Mouse (Mus musculus) left cerebral cortex, postnatal 25 days (tissue): ENCODE data around the gene Aqp11. TPM values are rescaled to one million over a fixed set of nuclear protein-coding genes. Genes with fewer than 3 reads are reported as not detected.

Experiments
- DNase-seq, 2 experiments: peaks; one replicate each; pipeline ENCODE4 v3.0.0; 2022; ENCODE audit warnings: low spot score in 2 of 2, mixed read lengths in 1 of 2
- intact Hi-C: fragments of 180-260 bp; cut with DNase I; formaldehyde crosslinking; loops from one replicate; pipeline ENCODE4 v1.15.1; 2025
- total RNA-seq, 2 experiments: library from RNA; stranded (reverse); gene quantifications; 2 replicates each; pipeline ENCODE4 v1.2.3; 2021

Aqp11 gene
- total RNA-seq, 2 experiments from 2014 or later = 22.9 to 27.5 TPM

DNA sequence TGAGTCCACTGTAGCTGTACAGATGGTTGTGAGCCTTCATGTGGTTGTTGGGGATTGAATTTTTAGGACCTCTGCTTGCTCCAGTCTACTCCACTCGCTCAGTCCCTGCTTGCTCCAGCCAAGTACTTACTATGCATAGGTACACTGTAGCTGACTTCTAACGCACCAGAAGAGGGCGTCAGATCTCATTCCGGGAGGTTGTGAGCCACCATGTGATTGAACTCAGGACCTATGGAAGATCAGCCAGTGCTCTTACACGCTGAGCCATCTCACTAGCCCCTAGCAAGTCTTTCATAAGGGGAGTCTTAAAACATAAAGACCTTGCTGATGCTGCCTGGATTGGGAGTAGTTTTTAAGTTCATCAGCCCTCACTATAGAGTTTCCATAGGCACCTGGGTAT, 18.0 kb downstream of the Aqp11 start:
- peak in 1 of 2 experiments; percentile 31 for DNase-seq
- intact Hi-C loops = no loop called here

DNA sequence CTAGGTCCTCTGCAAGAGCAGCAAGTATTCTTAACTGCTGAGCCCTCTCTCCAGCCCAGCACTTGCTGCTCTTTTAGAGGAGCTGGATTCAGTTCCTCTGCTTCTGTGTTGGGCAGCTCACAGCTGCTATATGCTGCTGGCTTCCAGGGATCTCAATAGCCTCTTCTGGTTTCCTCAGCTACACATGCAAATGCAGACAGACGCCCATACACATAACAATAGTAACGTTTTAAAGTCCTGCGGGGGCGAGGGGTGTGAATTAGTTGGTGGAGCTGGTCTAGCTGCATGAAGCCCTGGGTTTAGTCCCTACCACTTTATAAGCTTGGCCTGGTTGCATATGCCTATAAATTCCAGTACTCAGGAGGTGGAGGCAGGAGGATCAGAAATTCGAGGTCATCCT, 19.0 kb downstream of the Aqp11 start:
- intact Hi-C loops = no loop called here
- DNase-seq = peak in 1 of 2 experiments; percentile 84

DNA sequence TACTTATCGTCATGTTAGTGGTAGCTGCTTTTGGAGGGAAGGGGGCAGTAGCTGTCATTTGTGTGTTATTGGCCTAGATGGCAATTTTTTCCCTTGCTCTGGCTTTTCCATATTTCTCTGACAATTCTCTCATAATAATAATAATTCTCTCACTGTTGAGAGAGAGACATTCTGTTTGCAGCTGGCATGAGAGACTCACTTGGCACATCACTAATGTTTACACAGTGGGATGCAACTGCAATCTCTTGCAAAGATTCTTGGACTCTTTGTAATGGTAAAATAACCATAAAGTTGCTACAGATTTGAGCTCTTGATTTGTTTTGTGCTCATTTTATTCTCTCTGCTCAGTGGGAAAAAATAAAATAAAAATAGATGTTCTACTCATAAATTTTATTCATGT, 20.8 kb downstream of the Aqp11 start:
- no peak for DNase-seq
- intact Hi-C loops = no loop called here

DNA sequence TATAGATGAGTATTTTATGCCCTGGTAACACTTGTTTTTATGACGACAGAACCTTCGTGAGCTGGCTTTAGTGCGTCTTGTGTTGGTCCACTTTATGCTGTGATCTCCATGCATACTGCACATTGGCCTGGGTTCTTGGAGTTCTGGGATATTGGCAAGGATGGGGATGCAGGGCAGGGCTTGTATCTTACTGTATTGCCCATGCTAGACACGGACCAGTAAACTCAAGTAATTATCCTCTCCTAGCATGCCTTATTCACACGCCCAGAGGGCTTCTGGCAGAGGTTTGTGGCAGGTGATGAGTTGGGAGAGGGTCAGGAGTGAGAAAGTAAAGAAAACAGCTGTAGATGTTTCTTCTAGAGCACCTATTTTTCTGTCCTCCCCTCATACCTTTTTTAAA, 23.4 kb downstream of the Aqp11 start:
- DNase-seq = no peak
- intact Hi-C loops = no loop called here

DNA sequence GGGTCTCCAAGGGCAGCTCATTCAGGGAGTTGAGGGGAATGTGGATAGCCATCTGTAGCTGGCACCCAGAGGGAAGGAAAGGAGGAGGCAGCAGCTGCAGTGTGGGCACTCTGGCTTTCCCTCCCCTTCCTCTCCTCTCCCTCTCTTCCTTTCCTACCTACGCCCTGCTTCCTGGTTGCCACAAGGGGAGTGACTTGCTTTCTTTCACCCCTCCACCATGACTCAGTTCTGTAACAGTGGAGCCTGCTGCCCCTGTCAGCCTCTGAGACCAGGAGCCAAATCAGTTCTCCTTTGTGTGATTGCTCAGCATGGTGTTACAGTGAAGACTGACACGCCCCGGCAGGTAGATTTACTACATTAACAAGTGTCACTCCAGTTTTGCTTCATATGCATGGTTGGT, 28.9 kb downstream of the Aqp11 start:
- intact Hi-C loops = no loop called here
- DNase-seq = peak in 1 of 2 experiments; percentile 66

DNA sequence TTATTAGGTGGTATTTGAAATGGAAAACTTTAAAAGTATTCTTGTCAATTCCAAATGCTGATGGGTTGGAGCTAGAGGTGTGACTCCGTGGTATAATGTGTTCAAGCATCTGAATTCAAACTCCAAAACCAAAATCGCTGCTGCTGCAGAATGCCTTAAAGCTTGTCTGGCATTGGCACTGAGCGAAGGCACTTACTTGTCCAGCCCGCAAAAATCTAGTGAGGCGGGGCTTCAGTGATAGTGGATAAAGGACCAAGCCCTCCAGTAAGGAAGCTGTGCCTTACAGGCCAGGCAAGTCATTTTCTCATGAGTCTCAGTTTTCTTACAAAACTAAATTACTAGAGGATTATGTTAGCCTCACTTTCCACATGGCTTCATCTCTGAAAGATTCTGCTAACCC, 30.3 kb downstream of the Aqp11 start:
- no peak for DNase-seq
- intact Hi-C loops = no loop called here

DNA sequence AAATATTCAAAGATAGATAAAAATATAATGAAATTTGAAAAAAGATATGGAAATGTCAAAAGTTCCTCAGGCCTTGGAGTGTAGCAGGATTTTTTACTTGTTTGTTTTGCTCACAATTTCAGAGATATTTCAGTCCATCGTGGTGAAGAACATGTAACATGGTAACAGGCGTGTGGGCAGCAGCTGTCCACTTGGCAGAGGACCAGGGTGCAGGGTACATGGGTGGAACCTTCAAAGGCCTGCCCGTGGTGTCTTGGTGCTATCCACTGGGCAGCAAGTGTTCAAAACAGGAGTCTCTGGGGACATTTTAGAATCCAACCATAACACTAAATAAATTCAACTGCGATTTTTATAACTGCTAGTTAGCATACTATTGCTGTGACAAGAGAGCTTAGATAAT, 31.0 kb downstream of the Aqp11 start:
- no peak for DNase-seq
- intact Hi-C loops = no loop called here

DNA sequence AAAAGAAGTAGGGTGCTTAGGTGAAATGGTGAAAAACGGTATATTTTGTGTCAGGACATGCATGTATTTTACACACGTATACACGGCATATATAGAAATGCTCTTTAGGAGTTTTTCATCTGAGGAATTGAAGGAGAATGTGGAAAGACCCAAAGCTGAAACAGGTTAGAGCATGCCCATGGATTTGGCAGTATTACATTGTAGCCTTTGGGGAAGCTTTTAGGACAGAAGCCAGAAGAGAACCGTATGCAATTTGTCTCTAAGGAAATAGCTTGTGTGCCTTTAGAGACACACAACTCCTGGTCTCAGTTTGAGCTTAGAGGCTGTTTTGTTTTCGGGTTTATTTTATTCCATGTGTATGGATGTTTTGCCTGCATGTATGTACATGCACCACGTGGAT, 37.0 kb downstream of the Aqp11 start:
- no peak for DNase-seq
- intact Hi-C loops = no loop called here

DNA sequence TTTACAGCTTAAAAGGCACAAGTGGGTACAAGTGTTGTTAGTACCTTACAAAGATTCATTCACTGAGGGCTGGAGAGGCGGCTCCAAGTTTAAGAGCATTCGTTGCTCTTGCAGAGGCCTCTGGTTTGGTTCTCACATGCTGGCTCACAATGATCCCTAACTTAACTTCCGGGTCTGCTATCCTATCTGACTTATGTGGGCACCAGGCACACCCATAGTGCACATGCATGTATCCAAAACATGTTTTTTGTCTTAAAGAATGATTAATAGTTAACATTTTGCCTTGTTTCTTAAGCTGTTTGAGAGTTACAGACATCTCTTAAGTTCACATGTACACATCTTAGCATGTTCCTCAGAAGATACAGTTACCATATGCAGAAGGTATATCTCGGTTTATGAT, 37.9 kb downstream of the Aqp11 start:
- DNase-seq = no peak
- intact Hi-C loops = no loop called here

DNA sequence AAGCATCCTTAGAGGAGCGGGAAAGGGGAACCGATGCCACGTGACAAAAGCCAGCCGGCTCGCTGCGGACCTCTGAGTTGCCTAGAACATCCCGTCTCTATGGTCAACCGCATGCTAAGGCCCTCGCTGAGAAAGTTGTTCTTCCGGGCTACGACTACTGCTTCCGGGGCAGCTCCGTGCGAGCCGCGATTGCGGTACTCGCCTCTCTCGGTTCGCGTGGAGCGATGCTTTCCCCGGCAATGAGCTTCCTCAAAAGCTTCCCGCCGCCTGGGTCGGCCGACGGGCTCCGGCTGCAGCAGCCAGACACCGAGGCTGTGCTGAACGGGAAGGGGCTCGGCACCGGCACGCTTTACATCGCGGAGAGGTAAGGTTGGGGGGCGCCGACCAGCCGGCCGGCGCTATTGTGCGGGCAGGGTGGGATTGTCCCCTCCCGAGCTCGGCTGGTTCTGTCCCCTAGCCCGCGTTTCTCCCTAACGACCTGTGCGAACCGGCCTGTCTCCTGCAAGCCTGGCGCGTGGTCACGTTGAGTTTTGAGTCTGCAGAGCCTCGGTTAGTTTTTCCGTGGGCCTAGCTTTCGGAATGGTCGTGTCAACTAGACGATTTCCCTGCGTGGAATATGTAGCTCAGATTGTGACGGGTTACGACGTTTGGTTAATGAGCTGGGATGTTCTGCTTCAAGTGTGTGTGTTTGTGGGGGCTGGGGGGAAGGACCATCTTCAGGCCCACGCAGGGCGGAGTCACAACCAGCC, 41.4 kb downstream of the Aqp11 start, which contains the start of gene Clns1a:
TSS of gene Clns1a (plus strand) at position 129 of the 749 bp plus-strand sequence.
- peak; percentile 93 to 97 for DNase-seq
- intact Hi-C loops = loop anchor here (2.0 to 5.0 kb wide), 2 partner anchors 114 to 216 kb away; partner anchors contain the start of gene Ints4

DNA sequence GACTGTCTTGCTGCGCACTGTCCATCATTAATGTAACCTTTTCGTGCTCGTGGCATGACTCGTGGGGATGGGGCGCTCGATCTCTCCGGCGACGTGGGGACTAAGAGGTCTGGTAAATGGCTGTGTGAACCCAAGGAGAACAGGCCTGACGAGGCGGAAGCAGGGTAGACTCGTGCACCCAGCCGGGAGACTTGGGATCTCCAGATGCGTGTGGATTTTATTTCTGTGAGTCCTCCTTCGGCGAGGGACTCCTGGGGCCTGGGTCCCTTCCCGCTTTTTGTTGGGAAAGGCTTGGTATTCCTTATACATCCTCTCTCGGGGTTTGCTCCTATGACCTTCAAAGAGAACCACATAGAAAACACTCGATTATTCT, 42.0 kb downstream of the Aqp11 start:
- DNase-seq = no peak
- intact Hi-C loops = loop anchor here (2.0 to 5.0 kb wide), 2 partner anchors 114 to 215 kb away; partner anchors contain the start of gene Ints4

DNA sequence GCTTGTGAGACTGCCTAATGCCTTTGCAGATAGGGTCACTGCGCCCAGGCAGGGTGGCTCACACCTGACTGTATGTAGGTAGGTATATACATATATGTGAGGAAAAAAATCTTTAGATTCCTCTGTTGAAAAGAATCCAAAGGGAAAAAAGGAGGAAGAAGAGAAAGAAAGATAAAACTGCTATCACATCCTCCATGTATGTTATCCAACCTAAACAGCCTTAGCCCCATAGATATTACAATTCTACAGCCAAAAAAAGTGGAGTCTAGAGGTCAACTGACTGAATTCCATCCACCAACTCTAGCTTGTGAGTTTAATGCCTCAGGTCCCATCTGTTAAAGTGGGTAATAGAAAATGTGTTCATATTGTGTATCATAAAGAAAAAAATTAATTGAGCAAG, 42.6 kb downstream of the Aqp11 start:
- intact Hi-C loops = loop anchor here (5.0 kb wide), 1 partner anchor 113 kb away; no protein-coding TSS in a partner anchor
- no peak for DNase-seq

DNA sequence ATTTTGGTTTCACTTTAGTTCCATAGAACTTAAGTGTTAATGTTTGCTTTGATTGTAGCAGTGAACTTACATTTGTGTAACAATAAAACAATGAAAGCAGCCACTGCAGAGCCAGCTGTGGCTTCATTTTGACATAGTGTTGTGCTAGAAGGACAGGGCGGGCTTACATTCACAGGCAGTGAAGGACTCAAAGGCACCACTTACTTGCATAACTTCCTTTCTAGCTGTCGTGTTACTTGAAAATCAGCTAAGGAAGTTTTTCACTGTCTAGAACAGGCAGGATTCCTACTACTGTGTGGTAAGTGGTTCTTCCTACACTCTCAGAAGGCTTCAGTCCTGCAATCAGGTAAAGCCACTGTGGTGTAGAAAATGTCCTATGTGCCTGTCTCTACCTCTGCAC, 50.3 kb downstream of the Aqp11 start:
- intact Hi-C loops = no loop called here
- DNase-seq = no peak

DNA sequence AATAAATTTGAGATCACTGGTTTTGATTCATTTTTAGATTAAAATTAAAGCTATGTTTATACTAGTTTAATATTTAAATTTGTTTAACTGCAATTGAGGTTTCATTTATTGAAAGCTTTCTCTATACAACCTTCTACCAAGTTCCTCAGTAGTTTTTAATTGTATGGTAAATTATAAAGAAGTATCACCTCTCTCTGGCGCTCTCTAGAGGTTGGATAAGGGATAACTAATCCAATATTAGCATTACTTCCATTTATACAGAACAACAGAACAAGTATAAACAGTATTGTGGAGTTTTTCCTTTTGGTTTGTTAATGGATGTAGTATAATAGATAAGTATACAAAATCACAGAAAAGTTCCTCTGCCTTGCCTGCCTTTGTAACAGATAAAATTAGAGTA, 58.9 kb downstream of the Aqp11 start:
- intact Hi-C loops = loop anchor here (5.0 kb wide), 1 partner anchor 102 kb away; the partner anchor contains the start of genes Aamdc and Rsf1
- DNase-seq = no peak

Other genes with a start within 250 kb of the Aqp11 start
- gene Aamdc, start 158.8 kb downstream of the Aqp11 start, total RNA-seq = 10 to 100 TPM; 30.7 to 31.6 TPM
- 10 to 100 TPM; 42.9 to 47.9 TPM for gene Rsf1, start 158.4 kb downstream of the Aqp11 start, total RNA-seq
- 10 to 100 TPM; 76.2 to 89.9 TPM for gene Clns1a, start 41.7 kb downstream of the Aqp11 start, total RNA-seq
- 100 to 1,000 TPM; 401 to 458 TPM for gene Pak1, start 50.3 kb upstream of the Aqp11 start, total RNA-seq
- gene Gdpd4, start 181.7 kb upstream of the Aqp11 start, total RNA-seq = not detected